Mouse (Mus musculus): ENCODE measurements at regions not wholly inside any gene's neighbourhood (a gene's known extent, or its start where the extent isn't known, plus 50 kb on each side); places are given as distances from the start of the nearest gene placed in this dataset.

DNA sequence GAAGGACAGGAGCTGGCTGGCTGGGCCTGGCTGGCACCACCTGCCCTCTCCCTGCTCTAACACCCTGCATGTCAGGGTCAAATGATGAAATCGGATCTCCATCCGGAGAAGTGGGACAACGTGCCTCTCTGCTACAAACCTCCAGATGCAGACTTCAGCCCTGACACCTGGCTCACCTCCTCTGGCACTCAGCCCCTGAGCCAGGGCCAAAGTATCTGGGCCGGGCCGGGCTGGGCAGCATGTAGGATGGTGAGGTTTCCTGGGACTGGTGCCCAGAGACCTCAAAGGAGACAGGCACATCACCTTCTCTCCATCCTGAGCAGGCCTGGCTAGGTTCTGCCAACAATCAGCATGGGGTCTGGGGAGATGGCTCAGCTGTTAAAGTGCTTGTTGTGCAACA, 113.5 kb downstream of the Tfcp2l1 start:
- H3K36me3 ChIP-seq = no peaks in the 10 kb centered on the region
- H3K27ac ChIP-seq (replicated peaks) = no peak overlapping the region
- no peak for DNase-seq (ENCODE audit: low spot score)
- H3K4me3 ChIP-seq = no peak overlapping the region
- 88% methylated on average over 5 of the region's 5 CpGs for WGBS
- no peaks in the 10 kb centered on the region; the same call in 1 of the 2 replicates for H3K9me3 ChIP-seq (replicated peaks)
- H3K27me3 ChIP-seq (ENCODE audit: low read depth, poor library complexity, severe bottlenecking) = no peaks in the 10 kb centered on the region
- no peaks in the 10 kb centered on the region for H3K4me1 ChIP-seq

DNA sequence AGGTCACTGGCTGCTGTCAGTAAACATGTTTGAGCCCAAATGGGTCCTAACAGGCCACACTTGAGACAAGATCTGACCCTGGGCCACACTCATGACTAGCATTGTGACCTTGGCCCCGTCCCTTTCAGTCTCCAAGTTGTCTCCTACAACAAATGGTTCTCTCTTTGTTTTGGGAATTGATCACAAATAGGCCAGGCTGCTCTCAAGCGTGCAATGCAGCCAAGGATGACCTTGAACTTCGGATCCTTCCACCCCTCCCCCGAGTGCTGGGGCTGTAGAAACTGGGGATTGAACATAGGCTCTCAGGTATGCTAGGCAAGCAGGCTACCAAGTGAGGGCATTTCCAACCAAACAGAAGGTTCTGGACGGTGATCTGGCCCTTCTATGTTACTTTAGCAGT, 120.5 kb downstream of the Tfcp2l1 start:
- no peaks in the 10 kb centered on the region for H3K4me1 ChIP-seq
- DNase-seq (ENCODE audit: low spot score) = no peak
- no peak overlapping the region for H3K4me3 ChIP-seq
- no peaks in the 10 kb centered on the region for H3K27me3 ChIP-seq (ENCODE audit: low read depth, poor library complexity, severe bottlenecking)
- H3K27ac ChIP-seq (replicated peaks) = no peak overlapping the region
- no peaks in the 10 kb centered on the region for H3K9me3 ChIP-seq (replicated peaks)
- no peaks in the 10 kb centered on the region for H3K36me3 ChIP-seq
- WGBS = 80% methylated on average over 5 of the region's 5 CpGs

DNA sequence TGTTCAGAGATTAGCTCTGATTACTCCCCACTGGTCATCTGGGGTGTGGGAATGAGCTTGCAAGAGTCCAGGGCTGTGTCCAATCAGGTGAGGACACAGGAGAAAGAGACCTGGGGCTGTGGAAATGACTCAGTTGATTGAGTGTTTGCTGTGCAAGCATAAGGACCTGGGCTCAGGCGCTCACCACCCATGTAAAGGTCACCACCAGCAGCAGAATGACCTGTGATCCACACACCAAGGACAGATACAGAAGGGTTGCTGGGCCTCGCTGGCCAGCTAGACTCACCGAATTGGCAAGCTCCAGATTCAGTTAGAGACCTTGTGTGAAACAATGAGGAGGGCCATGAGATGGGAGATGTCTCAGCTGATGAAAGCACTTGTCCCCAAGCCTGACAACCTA, 125.1 kb downstream of the Tfcp2l1 start:
- DNase-seq (ENCODE audit: low spot score) = no peak
- 88% methylated on average over 3 of the region's 3 CpGs for WGBS

GRCm38 (mm10) chr1:118756171-118756865, 128.6 kb downstream of the Tfcp2l1 start:
- Histone ChIP-seq H3K36me3 (no peaks in the 10 kb centered on the region), H3K4me1 (peaks cover 8% of the 10 kb centered on the region), H3K4me3 (no peak overlapping the region), H3K27me3 (ENCODE audit: low read depth, poor library complexity, severe bottlenecking) (no peaks in the 10 kb centered on the region), H3K27ac (replicated peaks) (no peak overlapping the region), H3K9me3 (replicated peaks) (no peaks in the 10 kb centered on the region)
- no peak for DNase-seq (ENCODE audit: low spot score)
- 66% methylated on average over 9 of the region's 9 CpGs for WGBS

More for the DNA sequence above, 125.1 kb downstream of the Tfcp2l1 start:
- H3K27ac ChIP-seq (replicated peaks) = no peak overlapping the region
- H3K4me3 ChIP-seq = no peak overlapping the region
- no peaks in the 10 kb centered on the region for H3K27me3 ChIP-seq (ENCODE audit: low read depth, poor library complexity, severe bottlenecking)
- H3K36me3 ChIP-seq = no peaks in the 10 kb centered on the region
- H3K4me1 ChIP-seq = peaks cover 8% of the 10 kb centered on the region
- no peaks in the 10 kb centered on the region for H3K9me3 ChIP-seq (replicated peaks)

DNA sequence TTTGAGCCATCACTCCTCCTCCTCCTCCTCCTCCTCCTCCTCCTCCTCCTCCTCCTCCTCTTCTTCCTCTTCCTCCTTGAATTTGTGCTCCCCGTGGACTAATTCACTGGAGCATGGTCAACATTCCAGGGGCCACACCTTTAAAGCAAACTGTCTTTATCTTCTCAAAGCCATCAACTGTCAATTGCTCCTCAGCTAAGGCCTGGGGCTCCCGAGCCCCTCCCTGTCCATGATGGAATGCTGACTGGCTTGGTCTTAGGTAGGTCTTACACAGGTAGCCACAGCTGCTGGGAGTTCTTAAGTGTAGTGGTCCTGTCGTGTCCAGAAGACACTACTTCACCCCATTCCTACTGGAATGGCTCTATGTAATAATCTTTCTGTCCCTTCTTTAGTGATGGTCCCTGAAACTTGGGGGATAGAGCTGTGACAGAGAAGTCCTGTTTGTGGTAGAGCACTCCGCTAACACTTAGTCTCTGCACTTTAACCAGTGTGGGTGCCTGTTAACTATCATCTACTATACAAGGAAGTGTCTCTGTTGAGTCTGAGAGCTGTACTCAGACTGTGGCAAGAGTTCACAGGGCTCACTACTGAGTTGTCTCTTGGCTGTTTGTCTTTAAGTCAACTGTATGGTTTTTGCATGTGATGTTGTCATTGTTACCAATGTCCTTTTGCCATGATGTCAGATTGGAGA, 129.7 kb downstream of the Tfcp2l1 start:
- H3K4me3 ChIP-seq = no peak overlapping the region
- H3K27me3 ChIP-seq (ENCODE audit: low read depth, poor library complexity, severe bottlenecking) = no peaks in the 10 kb centered on the region
- DNase-seq (ENCODE audit: low spot score) = no peak
- peaks cover 8% of the 10 kb centered on the region for H3K4me1 ChIP-seq
- no peak overlapping the region for H3K27ac ChIP-seq (replicated peaks)
- H3K9me3 ChIP-seq (replicated peaks) = no peaks in the 10 kb centered on the region
- WGBS = 86% methylated on average over 3 of the region's 4 CpGs
- no peaks in the 10 kb centered on the region for H3K36me3 ChIP-seq

- 81% methylated on average over 4 of the region's 4 CpGs for WGBS
- Histone ChIP-seq H3K36me3 (no peaks in the 10 kb centered on the region), H3K27me3 (ENCODE audit: low read depth, poor library complexity, severe bottlenecking) (no peaks in the 10 kb centered on the region), H3K4me3 (no peak overlapping the region), H3K4me1 (peaks cover 8% of the 10 kb centered on the region), H3K9me3 (replicated peaks) (no peaks in the 10 kb centered on the region), H3K27ac (replicated peaks) (no peak overlapping the region)
- no peak for DNase-seq (ENCODE audit: low spot score)
Measured at GRCm38 (mm10) chr1:118758031-118758400, 130.3 kb downstream of the Tfcp2l1 start.

GRCm38 (mm10) chr1:118759141-118759932, 131.6 kb downstream of the Tfcp2l1 start:
- Histone ChIP-seq H3K4me1 (peaks cover 8% of the 10 kb centered on the region), H3K36me3 (no peaks in the 10 kb centered on the region), H3K27ac (replicated peaks) (no peak overlapping the region), H3K4me3 (no peak overlapping the region), H3K9me3 (replicated peaks) (no peaks in the 10 kb centered on the region), H3K27me3 (ENCODE audit: low read depth, poor library complexity, severe bottlenecking) (no peaks in the 10 kb centered on the region)
- WGBS = 52% methylated on average over 7 of the region's 7 CpGs
- peak; percentile 78 for DNase-seq (ENCODE audit: low spot score)

DNA sequence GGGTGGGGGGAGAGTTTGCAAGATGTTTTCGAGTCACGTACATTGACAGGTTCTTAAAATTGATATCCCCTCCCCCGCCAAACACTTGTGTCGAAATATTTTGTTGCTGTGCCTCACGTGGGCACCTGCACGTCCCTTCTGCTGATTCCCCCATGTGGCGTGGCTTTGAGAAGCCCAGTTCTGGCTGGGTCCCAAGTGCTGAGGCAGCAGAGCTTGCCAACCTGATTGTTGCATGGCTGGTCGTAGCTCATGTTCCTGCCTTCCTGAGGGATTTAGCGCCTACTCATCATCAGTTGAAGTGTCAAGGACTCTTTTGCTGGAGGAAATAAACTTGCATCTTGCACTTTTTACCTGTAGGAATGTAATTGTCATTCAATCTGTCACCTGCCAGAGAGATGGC, 137.8 kb downstream of the Tfcp2l1 start:
- 0 out of 2 replicates have a peak, but pooled peaks cover 5% of the 10 kb centered on the region for H3K27me3 ChIP-seq (ENCODE audit: low read depth, poor library complexity, severe bottlenecking)
- no peaks in the 10 kb centered on the region for H3K9me3 ChIP-seq (replicated peaks)
- 81% methylated on average over 9 of the region's 9 CpGs for WGBS
- DNase-seq (ENCODE audit: low spot score) = no peak
- no peaks in the 10 kb centered on the region for H3K36me3 ChIP-seq
- no peak overlapping the region for H3K4me3 ChIP-seq
- H3K4me1 ChIP-seq = 0 out of 2 replicates have a peak, but pooled peaks cover 3% of the 10 kb centered on the region
- H3K27ac ChIP-seq (replicated peaks) = no peak overlapping the region

DNA sequence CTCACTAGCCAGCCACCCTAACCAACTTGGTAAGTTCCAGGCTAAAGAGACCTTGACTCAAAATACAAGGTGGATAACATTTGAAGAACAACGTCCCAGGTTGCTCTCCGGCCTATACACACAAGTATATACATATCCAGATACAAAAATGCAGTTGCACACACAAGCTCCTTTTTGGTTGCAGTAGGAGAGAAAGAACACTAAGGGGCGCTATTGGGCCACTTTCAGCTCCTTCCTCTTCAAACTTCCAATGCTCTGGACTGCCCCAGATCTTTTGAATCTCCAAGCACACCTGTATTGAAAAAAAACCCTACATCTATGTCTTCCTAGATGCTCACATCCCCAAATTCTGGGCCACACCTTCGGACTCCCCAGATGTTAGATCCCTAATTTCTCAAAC, 141.1 kb downstream of the Tfcp2l1 start:
- 28% methylated on average over 4 of the region's 4 CpGs for WGBS
- Histone ChIP-seq H3K4me3 (no peak overlapping the region), H3K36me3 (no peaks in the 10 kb centered on the region), H3K4me1 (0 out of 2 replicates have a peak, but pooled peaks cover 3% of the 10 kb centered on the region), H3K27me3 (ENCODE audit: low read depth, poor library complexity, severe bottlenecking) (peaks cover 13% of the 10 kb centered on the region; the same call in 1 of the 2 replicates), H3K27ac (replicated peaks) (no peak overlapping the region), H3K9me3 (replicated peaks) (no peaks in the 10 kb centered on the region)
- peak; percentile 33 for DNase-seq (ENCODE audit: low spot score)

DNA sequence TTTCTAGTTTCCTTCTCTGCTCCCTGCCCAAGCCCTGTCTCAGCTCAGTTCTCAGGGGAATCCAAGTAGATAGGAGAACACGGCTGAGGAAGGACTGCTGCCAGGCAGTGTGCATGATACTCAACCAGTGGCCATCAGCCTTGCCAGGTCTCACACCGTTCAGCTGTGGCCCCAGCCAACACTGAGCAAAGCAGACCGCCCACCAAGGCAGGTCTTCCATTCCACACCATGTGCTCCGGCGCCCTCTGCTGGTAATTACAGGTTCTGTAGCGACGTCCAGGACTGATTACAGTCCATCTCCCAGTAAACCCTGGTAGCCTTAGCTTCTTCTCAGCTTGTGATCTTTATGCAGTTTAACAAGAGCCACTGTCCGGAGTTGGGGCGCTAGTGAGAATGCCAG, 144.5 kb downstream of the Tfcp2l1 start:
- H3K27me3 ChIP-seq (ENCODE audit: low read depth, poor library complexity, severe bottlenecking) = peaks cover 25% of the 10 kb centered on the region
- H3K4me3 ChIP-seq = no peak overlapping the region
- peaks cover 20% of the 10 kb centered on the region for H3K4me1 ChIP-seq
- H3K27ac ChIP-seq (replicated peaks) = no peak overlapping the region
- no peaks in the 10 kb centered on the region for H3K9me3 ChIP-seq (replicated peaks)
- 18% methylated on average over 9 of the region's 9 CpGs for WGBS
- no peaks in the 10 kb centered on the region for H3K36me3 ChIP-seq
- peak; percentile 72 for DNase-seq (ENCODE audit: low spot score)

DNA sequence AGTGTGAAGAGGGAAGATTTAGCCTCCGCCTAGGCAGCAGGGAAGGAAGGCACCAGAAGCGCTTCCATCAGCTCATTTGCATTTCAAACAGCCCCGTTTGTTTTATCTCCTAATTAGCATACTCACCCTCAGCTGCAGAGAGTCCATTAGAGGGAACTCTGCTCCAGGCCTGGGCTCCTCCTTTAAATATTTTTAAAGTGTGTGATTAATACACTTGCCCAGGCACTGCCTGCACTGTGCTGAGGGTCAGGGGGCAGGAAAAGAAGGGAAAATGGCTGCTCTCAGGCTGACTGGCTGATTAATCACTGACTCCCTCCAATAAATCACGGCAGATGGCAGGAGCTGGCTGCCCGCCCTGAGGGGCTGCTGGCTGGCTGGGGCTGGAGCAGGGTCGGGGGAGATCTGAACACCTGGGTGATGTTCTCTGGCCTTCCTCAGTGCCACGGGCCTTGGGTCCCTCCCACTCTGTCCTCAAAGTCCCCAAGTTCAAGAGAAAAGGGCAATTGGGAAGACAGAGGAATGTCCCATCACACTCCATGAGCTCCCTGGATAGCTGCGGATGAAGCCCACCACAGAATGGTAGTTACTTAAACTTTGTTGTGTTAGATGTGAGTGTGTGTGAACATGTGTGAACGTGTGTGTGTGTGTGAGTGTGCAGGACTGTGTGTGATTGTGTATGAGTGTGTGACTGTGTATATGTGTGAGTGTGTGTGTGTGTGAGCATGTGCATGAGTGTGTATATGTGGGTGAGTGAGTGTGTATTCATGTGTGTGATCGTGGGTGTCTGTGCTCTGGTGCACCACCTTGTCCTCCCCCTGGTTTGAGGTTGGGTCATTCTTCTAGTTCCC, 149.1 kb downstream of the Tfcp2l1 start:
- Histone ChIP-seq H3K36me3 (no peaks in the 10 kb centered on the region), H3K9me3 (replicated peaks) (no peaks in the 10 kb centered on the region), H3K4me3 (0 out of 2 replicates have a peak overlapping the region, but pooled peaks have one; percentile 4), H3K27ac (replicated peaks) (peak overlapping the region; percentile 71), H3K27me3 (ENCODE audit: low read depth, poor library complexity, severe bottlenecking) (peaks cover 11% of the 10 kb centered on the region; the same call in 1 of the 2 replicates), H3K4me1 (peaks cover 18% of the 10 kb centered on the region)
- peak; percentile 28 for DNase-seq (ENCODE audit: low spot score)
- 37% methylated on average over 10 of the region's 10 CpGs for WGBS

Measured in midbrain, embryonic 10.5 days (tissue).